In genomic region chr5:149843310-149843709, GRCm38 (mm10) we compare ENCODE assay signal across 32 mouse cellular contexts.
A peak's percentile ranks its signal among the peaks of the same experiment; 100 is the strongest.
DNase-seq lines count a peak whose midpoint lies in the region; ATAC-seq lines count a peak whose summit lies in the region.
"Had no signal": no experiment of that assay in that cellular context is flagged by ENCODE, and none has a peak within 500 bp of the region (broad histone marks: within the 10 kb centered on the region; RNA-seq: fewer than 3 reads in every experiment).

No protein-coding gene starts in this region.

- H3K4me1 ChIP-seq in midbrain, embryonic 15.5 days, result peaks cover 11% of the 10 kb centered on the region
- H3K4me1 ChIP-seq in midbrain, embryonic 14.5 days (ENCODE audit: control insufficient read depth, insufficient read depth, low read length), result no peaks in the 10 kb centered on the region; the same call in 1 of the 2 replicates
- no peaks in the 10 kb centered on the region for H3K4me1 ChIP-seq in intestine, embryonic 15.5 days (replicated peaks)
- peaks cover 34% of the 10 kb centered on the region for H3K4me1 ChIP-seq in limb, embryonic 10.5 days
- H3K4me1 ChIP-seq: heart, embryonic 15.5 days had no signal

- no peak for DNase-seq in midbrain, embryonic 14.5 days
- no peak for DNase-seq in limb, embryonic 10.5 days (ENCODE audit: low spot score)
- no peak for DNase-seq in frontal cortex, postnatal 10 days (ENCODE audit: low spot score in 2 of 2)
- no peak for DNase-seq in retina, postnatal 1 day
- DNase-seq in urinary bladder, postnatal 14 days (ENCODE audit: low spot score), result no peak
- DNase-seq: adrenal gland, postnatal 10 days; adrenal gland, postnatal 36 days; B cell, adult 2 months; cerebellum, adult 18-20 months; cerebellum, adult 9-10 months; cerebellum, postnatal 36 days; embryo, embryonic 11 days; gastrocnemius, postnatal 10 days; gastrocnemius, postnatal 36 days; heart, adult 11 months; heart, postnatal 10 days; heart, postnatal 36 days had no signal

- no peak overlapping the region for H3K9ac ChIP-seq in midbrain, embryonic 15.5 days
- no peak overlapping the region for H3K9ac ChIP-seq in midbrain, embryonic 14.5 days (replicated peaks; ENCODE audit: low read length)
- no peak overlapping the region for H3K9ac ChIP-seq in intestine, embryonic 15.5 days
- H3K9ac ChIP-seq: embryonic facial prominence, embryonic 13.5 days; forebrain, embryonic 12.5 days; forebrain, embryonic 15.5 days; heart, embryonic 12.5 days; heart, embryonic 15.5 days; hindbrain, embryonic 13.5 days had no signal

- H3K9me3 ChIP-seq in midbrain, embryonic 15.5 days, result no peaks in the 10 kb centered on the region
- no peaks in the 10 kb centered on the region for H3K9me3 ChIP-seq in midbrain, embryonic 14.5 days (ENCODE audit: control insufficient read depth, low read length)
- H3K9me3 ChIP-seq in intestine, embryonic 15.5 days, result no peaks in the 10 kb centered on the region
- H3K9me3 ChIP-seq in limb, embryonic 10.5 days (replicated peaks), result no peaks in the 10 kb centered on the region
- H3K9me3 ChIP-seq: embryonic facial prominence, embryonic 10.5 days; embryonic facial prominence, embryonic 13.5 days; forebrain, embryonic 12.5 days; forebrain, embryonic 15.5 days; heart, embryonic 12.5 days; heart, embryonic 15.5 days; hindbrain, embryonic 10.5 days; hindbrain, embryonic 13.5 days had no signal

- no peak overlapping the region for H3K4me2 ChIP-seq in midbrain, embryonic 15.5 days
- H3K4me2 ChIP-seq in midbrain, embryonic 14.5 days (ENCODE audit: low read length), result no peak overlapping the region
- no peak overlapping the region for H3K4me2 ChIP-seq in intestine, embryonic 15.5 days (replicated peaks)
- H3K4me2 ChIP-seq: heart, embryonic 15.5 days; hindbrain, embryonic 13.5 days had no signal

- 0 out of 2 replicates have a peak overlapping the region, but pooled peaks have one; percentile 0 for H3K27ac ChIP-seq in midbrain, embryonic 15.5 days
- no peak overlapping the region for H3K27ac ChIP-seq in midbrain, embryonic 14.5 days (replicated peaks; ENCODE audit: low read depth, low read length)
- H3K27ac ChIP-seq in intestine, embryonic 15.5 days, result no peak overlapping the region
- H3K27ac ChIP-seq in limb, embryonic 10.5 days, result peak overlapping the region; percentile 28; the same call in 1 of the 2 replicates
- H3K27ac ChIP-seq: embryonic facial prominence, embryonic 10.5 days; embryonic facial prominence, embryonic 13.5 days; forebrain, embryonic 12.5 days; forebrain, embryonic 15.5 days; heart, embryonic 15.5 days; hindbrain, embryonic 10.5 days; hindbrain, embryonic 13.5 days had no signal

- no peak for ATAC-seq in midbrain, embryonic 15.5 days (replicated peaks)
- ATAC-seq in midbrain, embryonic 14.5 days (ENCODE audit: low FRiP score, low TSS enrichment), result no peak
- peak; percentile 83 for ATAC-seq in intestine, embryonic 15.5 days
- ATAC-seq: forebrain, embryonic 15.5 days; hindbrain, embryonic 16.5 days; Patski had no signal

- no peaks in the 10 kb centered on the region for H3K27me3 ChIP-seq in midbrain, embryonic 15.5 days (replicated peaks)
- no peaks in the 10 kb centered on the region for H3K27me3 ChIP-seq in midbrain, embryonic 14.5 days (ENCODE audit: control insufficient read depth, insufficient read depth, low read length)
- no peaks in the 10 kb centered on the region for H3K27me3 ChIP-seq in intestine, embryonic 15.5 days (replicated peaks)
- 0 out of 2 replicates have a peak, but pooled peaks cover 5% of the 10 kb centered on the region for H3K27me3 ChIP-seq in limb, embryonic 10.5 days (ENCODE audit: low read depth, poor library complexity, severe bottlenecking)
- H3K27me3 ChIP-seq: CH12.LX; forebrain, embryonic 15.5 days; hindbrain, embryonic 13.5 days had no signal

- no peak overlapping the region for H3K4me3 ChIP-seq in midbrain, embryonic 15.5 days
- no peak overlapping the region for H3K4me3 ChIP-seq in midbrain, embryonic 14.5 days (replicated peaks; ENCODE audit: low read depth, low read length)
- H3K4me3 ChIP-seq in intestine, embryonic 15.5 days (replicated peaks), result no peak overlapping the region
- no peak overlapping the region for H3K4me3 ChIP-seq in limb, embryonic 10.5 days
- H3K4me3 ChIP-seq: embryonic facial prominence, embryonic 13.5 days; erythroblast, embryonic 14.5 days; forebrain, embryonic 12.5 days; forebrain, embryonic 15.5 days; heart, embryonic 12.5 days; heart, embryonic 15.5 days; hindbrain, embryonic 13.5 days had no signal

- WGBS in midbrain, embryonic 15.5 days, result 45% methylated on average over 7 of the region's 7 CpGs
- 41% methylated on average over 7 of the region's 7 CpGs for WGBS in midbrain, embryonic 14.5 days
- WGBS in intestine, embryonic 15.5 days, result 42% methylated on average over 7 of the region's 7 CpGs
- 48% methylated on average over 7 of the region's 7 CpGs for WGBS in limb, embryonic 10.5 days

- H3K36me3 ChIP-seq in midbrain, embryonic 15.5 days (replicated peaks), result no peaks in the 10 kb centered on the region
- no peaks in the 10 kb centered on the region for H3K36me3 ChIP-seq in midbrain, embryonic 14.5 days (ENCODE audit: control insufficient read depth, insufficient read depth, low read length)
- H3K36me3 ChIP-seq in intestine, embryonic 15.5 days, result no peaks in the 10 kb centered on the region
- no peaks in the 10 kb centered on the region for H3K36me3 ChIP-seq in limb, embryonic 10.5 days
- H3K36me3 ChIP-seq: embryonic facial prominence, embryonic 10.5 days; embryonic facial prominence, embryonic 13.5 days; forebrain, embryonic 12.5 days; forebrain, embryonic 15.5 days; G1E; heart, embryonic 12.5 days; heart, embryonic 15.5 days; hindbrain, embryonic 10.5 days; hindbrain, embryonic 13.5 days had no signal

Comparison
In these comparisons a context has a peak if more than half of its experiments do, and no peak if none do; other contexts are left out.
1. H3K27ac ChIP-seq: peak in midbrain, embryonic 15.5 days (single experiment) and limb, embryonic 10.5 days (single experiment); none in midbrain, embryonic 14.5 days (single experiment) and intestine, embryonic 15.5 days (single experiment).